Mouse (Mus musculus): Measurements from ENCODE around the gene Gm48552. TPM values are rescaled to one million over a fixed set of nuclear protein-coding genes. Genes with fewer than 3 reads are reported as not detected.

The Gm48552 gene
- polyA plus RNA-seq, 1 experiment from 2014 or later: 0.82 TPM

- peak overlapping the region; percentile 70 for H3K27ac ChIP-seq
- H3K9ac ChIP-seq (ENCODE audit: low read depth, low read length): peak overlapping the region; percentile 23; the same call in 1 of the 2 replicates
- no peaks in the 10 kb centered on the region for H3K9me3 ChIP-seq (replicated peaks; ENCODE audit: low read length)
- no peak for DNase-seq (ENCODE audit: low spot score)
- H3K4me2 ChIP-seq (ENCODE audit: low read length): peak overlapping the region; percentile 52
- ATAC-seq (replicated peaks; ENCODE audit: low FRiP score, low read depth): peak; percentile 0; the same call in 1 of the 2 replicates
- H3K36me3 ChIP-seq (ENCODE audit: insufficient read depth, low read length): peaks cover 15% of the 10 kb centered on the region; the same call in 1 of the 2 replicates
- H3K27me3 ChIP-seq (ENCODE audit: insufficient read depth, low read length): no peaks in the 10 kb centered on the region
- 59% methylated on average over 12 of the region's 12 CpGs for WGBS
- H3K4me1 ChIP-seq (replicated peaks; ENCODE audit: insufficient read depth, low read length): peaks cover 40% of the 10 kb centered on the region
- no peak overlapping the region for H3K4me3 ChIP-seq (replicated peaks; ENCODE audit: low read depth, low read length)
- TF ChIP-seq CTCF (IDR thresholded peaks at IDR 0.05; ENCODE audit: low read depth): no peak
Measured at GRCm38 (mm10) chr10:81417227-81418215, 28.7 kb downstream of the Gm48552 start.

GRCm38 (mm10) chr10:81418216-81419070 lies 29.6 kb downstream of the Gm48552 start:
- DNase-seq (ENCODE audit: low spot score) (no peak), ATAC-seq (replicated peaks; ENCODE audit: low FRiP score, low read depth) (no peak)
- no peak for TF ChIP-seq CTCF (IDR thresholded peaks at IDR 0.05; ENCODE audit: low read depth)
- Histone ChIP-seq H3K4me3 (replicated peaks; ENCODE audit: low read depth, low read length) (no peak overlapping the region), H3K27ac (no peak overlapping the region), H3K9ac (ENCODE audit: low read depth, low read length) (no peak overlapping the region), H3K36me3 (ENCODE audit: insufficient read depth, low read length) (peaks cover 15% of the 10 kb centered on the region; the same call in 1 of the 2 replicates), H3K4me1 (replicated peaks; ENCODE audit: insufficient read depth, low read length) (peaks cover 37% of the 10 kb centered on the region), H3K9me3 (replicated peaks; ENCODE audit: low read length) (no peaks in the 10 kb centered on the region), H3K27me3 (ENCODE audit: insufficient read depth, low read length) (no peaks in the 10 kb centered on the region), H3K4me2 (ENCODE audit: low read length) (no peak overlapping the region)
- WGBS: 48% methylated on average over 11 of the region's 11 CpGs

GRCm38 (mm10) chr10:81419111-81419928 lies 30.5 kb downstream of the Gm48552 start:
- peaks cover 29% of the 10 kb centered on the region for H3K4me1 ChIP-seq (replicated peaks; ENCODE audit: insufficient read depth, low read length)
- WGBS: 84% methylated on average over 10 of the region's 10 CpGs
- no peak overlapping the region for H3K4me2 ChIP-seq (ENCODE audit: low read length)
- H3K27ac ChIP-seq: no peak overlapping the region
- H3K9ac ChIP-seq (ENCODE audit: low read depth, low read length): no peak overlapping the region
- TF ChIP-seq CTCF (IDR thresholded peaks at IDR 0.05; ENCODE audit: low read depth): no peak
- DNase-seq (ENCODE audit: low spot score) (no peak), ATAC-seq (replicated peaks; ENCODE audit: low FRiP score, low read depth) (no peak)
- no peaks in the 10 kb centered on the region for H3K9me3 ChIP-seq (replicated peaks; ENCODE audit: low read length)
- no peaks in the 10 kb centered on the region for H3K27me3 ChIP-seq (ENCODE audit: insufficient read depth, low read length)
- peaks cover 15% of the 10 kb centered on the region; the same call in 1 of the 2 replicates for H3K36me3 ChIP-seq (ENCODE audit: insufficient read depth, low read length)
- H3K4me3 ChIP-seq (replicated peaks; ENCODE audit: low read depth, low read length): no peak overlapping the region

- Histone ChIP-seq H3K4me3 (replicated peaks; ENCODE audit: low read depth, low read length) (no peak overlapping the region), H3K9me3 (replicated peaks; ENCODE audit: low read length) (no peaks in the 10 kb centered on the region), H3K4me2 (ENCODE audit: low read length) (no peak overlapping the region), H3K36me3 (ENCODE audit: insufficient read depth, low read length) (peaks cover 15% of the 10 kb centered on the region; the same call in 1 of the 2 replicates), H3K27me3 (ENCODE audit: insufficient read depth, low read length) (no peaks in the 10 kb centered on the region), H3K4me1 (replicated peaks; ENCODE audit: insufficient read depth, low read length) (peaks cover 29% of the 10 kb centered on the region), H3K27ac (no peak overlapping the region), H3K9ac (ENCODE audit: low read depth, low read length) (no peak overlapping the region)
- WGBS: 90% methylated on average over 40 of the region's 40 CpGs
- no peak for ATAC-seq (replicated peaks; ENCODE audit: low FRiP score, low read depth)
- TF ChIP-seq CTCF (IDR thresholded peaks at IDR 0.05; ENCODE audit: low read depth): no peak
- DNase-seq (ENCODE audit: low spot score): no peak
Measured at GRCm38 (mm10) chr10:81420191-81420767, 31.5 kb downstream of the Gm48552 start.

- no peak for ATAC-seq (replicated peaks; ENCODE audit: low FRiP score, low read depth)
Measured at GRCm38 (mm10) chr10:81421041-81421796, 32.4 kb downstream of the Gm48552 start.

More at GRCm38 (mm10) chr10:81421041-81421796, 32.4 kb downstream of the Gm48552 start:
- no peak overlapping the region for H3K27ac ChIP-seq
- no peak overlapping the region for H3K4me2 ChIP-seq (ENCODE audit: low read length)
- peaks cover 34% of the 10 kb centered on the region for H3K4me1 ChIP-seq (replicated peaks; ENCODE audit: insufficient read depth, low read length)
- H3K36me3 ChIP-seq (ENCODE audit: insufficient read depth, low read length): peaks cover 15% of the 10 kb centered on the region; the same call in 1 of the 2 replicates
- TF ChIP-seq CTCF (IDR thresholded peaks at IDR 0.05; ENCODE audit: low read depth): no peak
- 76% methylated on average over 4 of the region's 4 CpGs for WGBS
- H3K9ac ChIP-seq (ENCODE audit: low read depth, low read length): no peak overlapping the region
- H3K9me3 ChIP-seq (replicated peaks; ENCODE audit: low read length): no peaks in the 10 kb centered on the region
- DNase-seq (ENCODE audit: low spot score): no peak
- H3K4me3 ChIP-seq (replicated peaks; ENCODE audit: low read depth, low read length): no peak overlapping the region
- H3K27me3 ChIP-seq (ENCODE audit: insufficient read depth, low read length): no peaks in the 10 kb centered on the region

All from kidney, postnatal 0 days (tissue).